Mouse (Mus musculus) midbrain, embryonic 12.5 days (tissue): ENCODE data around the gene Cdon. TPM values are rescaled to one million over a fixed set of nuclear protein-coding genes. Genes with fewer than 3 reads are reported as not detected.

Experiments
- ATAC-seq: fragments of 200-750 bp; cut with Nextera tagmentation; 2 replicates; pipeline ENCODE4 v1.8.0; 2017; ENCODE audit warnings: low read depth, moderate TSS enrichment, moderate library complexity; ENCODE audit not compliant: low FRiP score
- H3K27ac ChIP-seq: fragments of 300-500 bp; sonication (generic); replicated peaks from 2 replicates; pipeline ENCODE4 v1.5.1; 2016; ENCODE audit warnings: mild to moderate bottlenecking
- H3K27me3 ChIP-seq: fragments of 300-500 bp; sonication (generic); 2 replicates; pipeline ENCODE4 v1.6.1; 2016; ENCODE audit warnings: mild to moderate bottlenecking
- H3K36me3 ChIP-seq: fragments of 300-500 bp; sonication (generic); 2 replicates; pipeline ENCODE4 v1.6.1; 2016
- H3K4me1 ChIP-seq: fragments of 300-500 bp; sonication (generic); 2 replicates; pipeline ENCODE4 v1.6.1; 2016
- H3K4me2 ChIP-seq: fragments of 300-500 bp; sonication (generic); replicated peaks from 2 replicates; pipeline ENCODE4 v1.6.1; 2016; ENCODE audit warnings: mild to moderate bottlenecking, moderate library complexity
- H3K4me3 ChIP-seq: fragments of 300-500 bp; sonication (generic); 2 replicates; pipeline ENCODE4 v1.5.1; 2016; ENCODE audit warnings: mild to moderate bottlenecking
- H3K9ac ChIP-seq: fragments of 300-500 bp; sonication (generic); replicated peaks from 2 replicates; pipeline ENCODE4 v1.6.1; 2016; ENCODE audit warnings: mild to moderate bottlenecking, moderate library complexity
- H3K9me3 ChIP-seq: fragments of 300-500 bp; sonication (generic); 2 replicates; pipeline ENCODE4 v1.6.1; 2016; ENCODE audit warnings: mild to moderate bottlenecking
- WGBS: fragments of 180-500 bp; shearing (Covaris S2); methylation state at CpG from one replicate; pipeline ENCODE4 v1.1.7; 2016; 5-methylcytosine and 5-hydroxymethylcytosine counted together
- polyA plus RNA-seq: library from polyadenylated mRNA; unstranded; fragments of >200 nt; fragmentation: Nextera tagmentation; extraction: Ambion mirVana; gene quantifications from 2 replicates; pipeline ENCODE4 v1.2.1, GENCODE M21; 2016

Cdon gene
- polyA plus RNA-seq, 1 experiment from 2014 or later = 22.8 TPM

DNA sequence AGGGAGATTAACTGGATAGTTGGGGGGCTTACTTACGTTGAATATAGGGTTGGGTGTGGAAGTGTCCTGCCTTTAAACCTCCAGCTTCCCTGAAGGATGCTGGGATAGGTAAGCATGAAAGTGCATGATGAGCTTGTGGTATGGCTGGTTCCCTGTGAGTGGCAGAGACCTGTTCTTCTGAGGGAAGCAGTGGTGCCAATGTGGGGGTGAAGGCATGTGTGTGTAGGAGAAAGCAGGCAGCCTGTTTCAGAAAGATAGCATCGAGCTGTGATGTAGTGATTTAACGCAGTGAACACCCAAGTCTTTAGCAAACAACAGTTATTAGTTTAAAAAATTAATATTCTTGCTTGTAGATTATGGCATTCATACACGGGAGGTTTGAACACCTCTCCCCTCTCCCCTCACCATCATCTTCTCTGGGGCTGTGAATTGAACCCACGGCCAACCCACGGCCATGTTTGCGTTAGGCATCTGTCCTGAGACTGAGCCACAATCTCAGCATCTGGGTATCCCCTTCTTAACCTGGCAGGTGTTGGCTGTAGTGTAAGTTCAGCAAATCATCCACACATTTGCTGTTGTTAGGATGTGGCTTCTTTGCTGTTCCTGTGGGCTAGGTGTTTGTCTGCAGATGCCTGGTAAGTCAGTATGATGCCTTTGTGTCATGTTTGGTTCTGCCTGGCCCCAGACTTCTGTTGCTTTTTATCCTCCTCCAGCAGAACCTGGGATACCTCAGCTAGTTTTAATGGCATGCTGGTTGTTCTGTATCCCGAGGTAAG, 17.5 kb downstream of the Cdon start:
- no peak overlapping the region for H3K27ac ChIP-seq
- H3K4me2 ChIP-seq = no peak overlapping the region
- no peak for ATAC-seq
- no peak overlapping the region for H3K4me3 ChIP-seq
- WGBS = 81% methylated on average over 8 of the region's 8 CpGs
- no peaks in the 10 kb centered on the region for H3K9me3 ChIP-seq
- H3K4me1 ChIP-seq = peaks cover 35% of the 10 kb centered on the region
- H3K27me3 ChIP-seq = 0 out of 2 replicates have a peak, but pooled peaks cover 4% of the 10 kb centered on the region
- no peak overlapping the region for H3K9ac ChIP-seq
- no peaks in the 10 kb centered on the region for H3K36me3 ChIP-seq

DNA sequence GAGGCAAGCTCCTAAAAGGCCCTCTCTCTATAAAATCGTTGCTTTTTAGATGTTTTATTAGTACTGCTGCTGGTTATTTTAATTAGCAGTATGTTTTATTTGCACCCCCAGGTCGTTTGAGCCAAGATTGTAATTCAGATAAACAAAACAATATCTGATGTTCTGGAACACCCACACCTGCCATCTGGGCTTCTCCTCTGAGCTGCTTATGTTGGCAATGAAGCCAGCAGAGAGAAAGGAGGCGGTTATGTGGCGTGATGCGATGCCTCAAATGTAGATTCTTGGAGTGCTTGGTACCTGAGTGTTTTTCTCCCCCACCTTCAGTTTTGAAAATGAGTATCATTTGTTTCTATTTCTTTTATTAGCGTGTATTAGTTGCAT, 18.1 kb downstream of the Cdon start:
- H3K27ac ChIP-seq = no peak overlapping the region
- no peaks in the 10 kb centered on the region for H3K9me3 ChIP-seq
- 77% methylated on average over 6 of the region's 6 CpGs for WGBS
- H3K36me3 ChIP-seq = no peaks in the 10 kb centered on the region
- no peak overlapping the region for H3K4me3 ChIP-seq
- peaks cover 38% of the 10 kb centered on the region for H3K4me1 ChIP-seq
- H3K27me3 ChIP-seq = peaks cover 9% of the 10 kb centered on the region; the same call in 1 of the 2 replicates
- no peak overlapping the region for H3K4me2 ChIP-seq
- H3K9ac ChIP-seq = no peak overlapping the region
- no peak for ATAC-seq

DNA sequence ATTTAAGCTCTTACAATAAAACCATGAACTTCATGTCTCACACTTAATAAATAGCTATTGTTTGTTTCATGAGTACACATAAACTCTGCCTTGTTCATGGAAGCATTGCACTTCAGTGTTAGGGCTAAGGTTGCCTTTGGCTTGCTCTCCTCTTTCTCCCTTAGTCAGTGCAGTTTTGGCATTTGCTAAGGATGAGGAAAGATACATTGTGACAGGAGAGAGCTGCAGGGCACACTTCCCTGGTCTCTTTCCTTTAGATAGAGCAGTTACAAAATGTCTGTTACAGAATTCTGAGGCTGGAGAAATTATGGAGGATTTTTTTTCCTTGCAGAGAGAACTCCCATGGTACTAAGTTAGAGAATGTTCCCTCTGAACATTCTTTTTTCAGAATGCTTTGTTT, 18.8 kb downstream of the Cdon start:
- Histone ChIP-seq H3K4me3 (no peak overlapping the region), H3K27me3 (peaks cover 13% of the 10 kb centered on the region; the same call in 1 of the 2 replicates), H3K4me1 (peaks cover 35% of the 10 kb centered on the region), H3K36me3 (no peaks in the 10 kb centered on the region), H3K9ac (no peak overlapping the region), H3K4me2 (no peak overlapping the region), H3K9me3 (no peaks in the 10 kb centered on the region), H3K27ac (no peak overlapping the region)
- ATAC-seq = no peak

DNA sequence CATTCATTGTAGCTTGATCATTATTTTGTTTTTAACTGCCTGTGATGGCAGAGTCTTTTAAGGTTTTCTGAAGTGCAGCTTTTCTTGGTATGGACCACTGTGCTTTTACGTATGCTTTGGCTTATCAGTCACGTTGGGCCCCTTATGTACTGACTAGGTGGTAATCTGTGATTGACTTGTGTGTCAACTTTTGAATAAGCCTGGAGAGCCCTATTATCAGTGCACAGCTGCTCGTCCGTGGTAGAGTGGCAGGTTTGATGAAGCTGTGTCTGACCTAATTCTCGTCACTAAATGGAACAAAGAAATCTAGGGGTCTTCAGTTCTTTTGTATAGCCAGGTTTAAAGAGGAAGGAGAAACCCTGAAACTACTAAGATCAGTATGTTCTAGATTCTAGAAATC, 21.5 kb downstream of the Cdon start:
- 4% methylated on average over 5 of the region's 5 CpGs for WGBS
- H3K27me3 ChIP-seq = peaks cover 25% of the 10 kb centered on the region; the same call in 1 of the 2 replicates

DNA sequence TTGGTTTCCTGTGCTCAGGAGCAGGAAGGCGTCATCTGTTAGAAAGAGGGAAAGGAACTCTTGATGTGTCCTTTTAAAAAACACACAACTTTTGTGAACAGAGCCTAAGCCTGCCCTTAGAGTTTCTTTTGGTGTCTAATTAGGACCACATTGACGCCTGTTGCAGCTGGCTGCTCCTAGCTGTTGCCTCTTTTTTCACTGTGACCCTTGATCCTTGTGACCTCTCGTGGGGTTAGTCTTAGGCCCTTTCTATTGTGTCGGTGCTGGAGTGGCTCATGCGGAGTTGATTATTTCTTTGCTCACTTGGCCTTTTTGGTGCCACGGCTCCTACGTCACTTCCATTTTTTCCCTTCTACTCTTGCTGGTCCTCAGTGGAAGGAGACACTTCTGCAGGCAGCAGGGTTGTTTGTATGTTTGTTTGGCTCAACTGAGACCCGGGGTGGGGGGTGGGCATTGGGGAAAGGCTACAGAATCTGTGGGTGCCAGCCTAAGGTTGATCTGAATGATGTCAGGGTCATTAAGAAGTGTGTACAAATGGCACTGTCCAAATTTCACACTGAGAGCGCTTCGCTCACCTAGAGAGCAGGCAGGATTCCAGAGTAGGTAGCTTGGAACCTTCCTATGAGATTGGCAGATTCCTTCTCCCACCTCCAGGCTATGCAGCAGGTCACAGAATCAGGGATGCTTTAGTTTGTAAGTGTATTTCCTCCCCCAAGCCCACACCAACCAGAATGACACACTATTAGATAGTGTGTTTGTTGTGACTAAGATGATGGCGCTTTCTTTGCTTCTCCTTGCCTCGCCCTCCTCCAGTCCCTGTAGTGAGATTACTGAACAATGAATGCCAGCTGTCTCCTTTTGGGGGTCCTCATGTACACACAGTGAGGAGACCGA, 22.9 kb downstream of the Cdon start:
- Histone ChIP-seq H3K4me2 (no peak overlapping the region), H3K36me3 (peaks cover 5% of the 10 kb centered on the region; the same call in 1 of the 2 replicates), H3K27me3 (peaks cover 25% of the 10 kb centered on the region; the same call in 1 of the 2 replicates), H3K27ac (no peak overlapping the region), H3K4me1 (peaks cover 25% of the 10 kb centered on the region), H3K9ac (no peak overlapping the region), H3K4me3 (no peak overlapping the region), H3K9me3 (no peaks in the 10 kb centered on the region)
- no peak for ATAC-seq
- WGBS = 32% methylated on average over 13 of the region's 13 CpGs

More for the DNA sequence above, 21.5 kb downstream of the Cdon start:
- no peak overlapping the region for H3K9ac ChIP-seq
- peaks cover 27% of the 10 kb centered on the region for H3K4me1 ChIP-seq
- no peak overlapping the region for H3K27ac ChIP-seq
- peak; percentile 69; the same call in 1 of the 2 replicates for ATAC-seq
- H3K9me3 ChIP-seq = no peaks in the 10 kb centered on the region
- peaks cover 5% of the 10 kb centered on the region; the same call in 1 of the 2 replicates for H3K36me3 ChIP-seq
- no peak overlapping the region for H3K4me3 ChIP-seq
- H3K4me2 ChIP-seq = no peak overlapping the region

DNA sequence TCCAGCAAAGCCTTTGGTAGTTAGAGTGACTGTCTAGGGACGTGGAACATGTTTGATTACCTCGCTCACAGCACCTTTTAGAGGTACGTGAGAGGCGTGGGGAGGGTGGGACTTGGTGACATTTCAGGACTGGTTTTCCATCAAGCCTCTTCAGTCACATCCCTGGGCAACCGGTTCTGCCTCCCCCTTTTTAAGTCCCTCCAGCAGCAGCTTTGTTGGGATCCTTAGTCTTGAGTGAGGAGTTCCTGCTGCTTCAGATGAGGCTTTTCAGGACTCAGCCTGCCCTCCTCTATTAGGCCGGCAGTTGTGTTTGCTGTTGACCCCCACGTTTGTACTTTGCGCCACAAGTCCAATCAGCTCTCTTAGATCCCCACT, 23.6 kb downstream of the Cdon start:
- Histone ChIP-seq H3K4me2 (no peak overlapping the region), H3K9ac (no peak overlapping the region), H3K36me3 (peaks cover 5% of the 10 kb centered on the region; the same call in 1 of the 2 replicates), H3K4me1 (peaks cover 25% of the 10 kb centered on the region), H3K27ac (no peak overlapping the region), H3K9me3 (no peaks in the 10 kb centered on the region), H3K4me3 (no peak overlapping the region), H3K27me3 (peaks cover 25% of the 10 kb centered on the region; the same call in 1 of the 2 replicates)
- no peak for ATAC-seq
- WGBS = 55% methylated on average over 8 of the region's 8 CpGs

DNA sequence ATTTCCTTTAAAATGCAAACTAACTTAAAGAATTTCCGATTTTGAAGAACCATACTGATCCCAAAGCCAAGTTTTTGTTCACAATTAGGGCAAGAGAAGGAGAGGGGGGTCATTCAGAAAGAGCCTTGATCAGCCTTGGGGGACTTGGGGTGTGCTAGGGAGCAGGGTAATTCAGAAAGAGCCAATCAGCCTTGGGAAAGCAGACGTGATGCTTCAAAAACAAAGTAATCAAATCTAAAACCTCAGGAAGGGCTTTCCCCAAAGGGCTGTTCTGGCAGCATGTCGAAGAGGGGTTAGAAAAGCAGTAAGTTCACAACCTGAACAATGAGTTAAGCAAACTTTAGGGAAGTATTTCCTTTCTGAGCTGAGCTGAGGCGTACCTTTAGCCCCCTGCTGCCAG, 26.0 kb downstream of the Cdon start:
- Histone ChIP-seq H3K27ac (no peak overlapping the region), H3K4me1 (peaks cover 25% of the 10 kb centered on the region), H3K9ac (no peak overlapping the region), H3K9me3 (no peaks in the 10 kb centered on the region), H3K27me3 (peaks cover 25% of the 10 kb centered on the region; the same call in 1 of the 2 replicates), H3K36me3 (peaks cover 5% of the 10 kb centered on the region; the same call in 1 of the 2 replicates), H3K4me2 (no peak overlapping the region), H3K4me3 (no peak overlapping the region)
- whole genome bisulfite sequencing = 68% methylated on average over 4 of the region's 4 CpGs
- no peak for ATAC-seq

DNA sequence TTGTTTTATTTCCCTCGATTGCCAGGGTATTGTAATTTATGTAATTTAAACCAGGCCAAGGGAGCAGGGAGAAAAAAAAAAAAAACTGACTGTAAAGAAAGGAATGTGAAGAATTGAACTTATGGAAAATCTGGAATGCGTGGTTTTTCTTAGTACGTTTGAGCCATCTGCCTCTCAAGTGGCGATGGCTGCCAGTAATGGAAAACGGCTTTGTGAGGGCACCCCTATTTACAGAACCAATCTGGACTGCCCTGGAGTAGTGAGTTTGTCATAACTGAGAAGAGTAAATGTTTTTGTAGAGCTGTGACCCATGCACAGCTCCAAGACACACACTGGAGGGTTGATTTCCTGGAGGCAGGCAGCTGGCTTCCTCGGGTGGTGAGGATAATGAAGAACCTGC, 32.4 kb downstream of the Cdon start:
- ATAC-seq = no peak
- H3K4me1 ChIP-seq = no peaks in the 10 kb centered on the region
- H3K4me3 ChIP-seq = no peak overlapping the region
- H3K27ac ChIP-seq = no peak overlapping the region
- no peak overlapping the region for H3K9ac ChIP-seq
- no peak overlapping the region for H3K4me2 ChIP-seq
- H3K27me3 ChIP-seq = no peaks in the 10 kb centered on the region
- 76% methylated on average over 6 of the region's 6 CpGs for WGBS
- no peaks in the 10 kb centered on the region for H3K9me3 ChIP-seq
- H3K36me3 ChIP-seq = peaks cover 49% of the 10 kb centered on the region

DNA sequence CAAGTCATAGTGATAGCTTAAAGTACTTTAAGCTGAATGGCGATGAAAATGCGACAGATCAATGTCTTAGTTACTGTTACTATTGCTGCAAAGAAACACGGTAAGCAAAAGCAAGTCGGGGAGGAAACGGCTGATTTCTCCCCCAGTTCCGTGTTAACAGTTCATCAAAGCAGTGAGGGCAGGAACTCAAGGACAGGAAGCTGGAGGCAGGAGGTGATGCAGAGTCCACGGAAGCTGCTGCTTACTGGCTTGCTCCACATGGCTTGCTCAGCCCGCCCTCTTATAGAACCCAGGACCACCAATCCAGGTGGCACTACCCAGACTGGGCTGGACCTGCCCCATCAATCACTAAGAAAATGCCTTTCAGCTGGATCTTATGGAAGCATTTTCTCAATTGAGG, 38.7 kb downstream of the Cdon start:
- Histone ChIP-seq H3K9me3 (no peaks in the 10 kb centered on the region), H3K9ac (no peak overlapping the region), H3K4me2 (no peak overlapping the region), H3K27me3 (no peaks in the 10 kb centered on the region), H3K4me1 (no peaks in the 10 kb centered on the region), H3K36me3 (peaks cover 67% of the 10 kb centered on the region), H3K4me3 (no peak overlapping the region), H3K27ac (no peak overlapping the region)
- WGBS = 89% methylated on average over 8 of the region's 8 CpGs
- ATAC-seq = no peak

DNA sequence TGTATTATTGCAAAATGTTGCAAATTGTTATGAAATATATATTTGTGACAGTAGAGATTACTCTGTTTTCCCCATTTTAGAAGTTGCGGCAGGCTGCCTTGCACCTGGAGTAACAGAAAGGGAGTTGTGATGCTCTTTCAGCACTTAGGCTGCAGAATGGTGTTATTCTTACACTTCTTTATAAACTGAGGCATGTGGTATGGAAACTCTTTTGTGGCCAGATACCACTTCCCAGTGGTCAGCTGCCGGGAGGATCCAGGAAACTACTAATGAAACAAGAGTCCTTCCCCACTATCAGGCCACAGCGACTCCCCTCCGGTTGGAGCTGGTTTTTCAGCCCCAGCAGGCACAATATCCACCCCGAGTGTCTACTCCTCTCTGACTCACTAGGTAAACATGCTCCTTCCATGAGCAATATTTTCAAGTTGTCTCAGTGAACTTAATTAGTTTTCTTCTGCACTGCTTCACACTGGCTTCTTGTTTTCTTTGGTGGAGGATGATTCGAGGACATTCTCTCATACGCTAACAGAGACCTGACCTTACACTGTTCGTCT, 46.4 kb downstream of the Cdon start:
- no peaks in the 10 kb centered on the region for H3K4me1 ChIP-seq
- ATAC-seq = no peak
- H3K36me3 ChIP-seq = peaks cover 49% of the 10 kb centered on the region
- H3K9me3 ChIP-seq = no peaks in the 10 kb centered on the region
- no peak overlapping the region for H3K9ac ChIP-seq
- H3K27me3 ChIP-seq = no peaks in the 10 kb centered on the region
- no peak overlapping the region for H3K4me2 ChIP-seq
- 74% methylated on average over 8 of the region's 8 CpGs for WGBS
- H3K27ac ChIP-seq = no peak overlapping the region
- no peak overlapping the region for H3K4me3 ChIP-seq

DNA sequence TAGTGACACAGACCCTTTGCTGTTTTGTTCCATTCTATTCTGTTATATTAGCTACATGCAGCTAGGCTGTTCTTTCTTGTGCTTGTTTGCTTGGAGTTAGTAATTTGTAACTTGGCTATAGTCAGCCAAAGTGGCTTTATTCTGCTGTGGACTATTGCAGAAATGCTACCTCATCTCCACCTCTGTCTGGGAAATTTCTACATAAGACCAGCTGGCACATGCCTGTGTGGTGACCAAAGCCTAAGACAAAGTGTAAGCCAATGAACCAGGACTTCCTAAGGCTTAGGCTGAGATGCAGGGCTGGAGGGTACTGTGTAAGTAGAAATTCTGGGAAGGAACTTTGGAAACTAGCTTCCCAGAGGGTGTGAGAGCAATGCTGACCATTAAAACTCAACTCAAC, 48.0 kb downstream of the Cdon start:
- ATAC-seq = no peak

More for the DNA sequence above, 48.0 kb downstream of the Cdon start:
- peaks cover 49% of the 10 kb centered on the region for H3K36me3 ChIP-seq
- no peaks in the 10 kb centered on the region for H3K27me3 ChIP-seq
- H3K27ac ChIP-seq = no peak overlapping the region
- no peaks in the 10 kb centered on the region for H3K9me3 ChIP-seq
- H3K4me2 ChIP-seq = no peak overlapping the region
- no peak overlapping the region for H3K9ac ChIP-seq
- no peak overlapping the region for H3K4me3 ChIP-seq
- H3K4me1 ChIP-seq = no peaks in the 10 kb centered on the region
